Mouse (Mus musculus): ENCODE results near the gene Cds1.
A peak's percentile ranks its signal among the peaks of the same experiment; 100 is the strongest.

The Cds1 gene

DNA sequence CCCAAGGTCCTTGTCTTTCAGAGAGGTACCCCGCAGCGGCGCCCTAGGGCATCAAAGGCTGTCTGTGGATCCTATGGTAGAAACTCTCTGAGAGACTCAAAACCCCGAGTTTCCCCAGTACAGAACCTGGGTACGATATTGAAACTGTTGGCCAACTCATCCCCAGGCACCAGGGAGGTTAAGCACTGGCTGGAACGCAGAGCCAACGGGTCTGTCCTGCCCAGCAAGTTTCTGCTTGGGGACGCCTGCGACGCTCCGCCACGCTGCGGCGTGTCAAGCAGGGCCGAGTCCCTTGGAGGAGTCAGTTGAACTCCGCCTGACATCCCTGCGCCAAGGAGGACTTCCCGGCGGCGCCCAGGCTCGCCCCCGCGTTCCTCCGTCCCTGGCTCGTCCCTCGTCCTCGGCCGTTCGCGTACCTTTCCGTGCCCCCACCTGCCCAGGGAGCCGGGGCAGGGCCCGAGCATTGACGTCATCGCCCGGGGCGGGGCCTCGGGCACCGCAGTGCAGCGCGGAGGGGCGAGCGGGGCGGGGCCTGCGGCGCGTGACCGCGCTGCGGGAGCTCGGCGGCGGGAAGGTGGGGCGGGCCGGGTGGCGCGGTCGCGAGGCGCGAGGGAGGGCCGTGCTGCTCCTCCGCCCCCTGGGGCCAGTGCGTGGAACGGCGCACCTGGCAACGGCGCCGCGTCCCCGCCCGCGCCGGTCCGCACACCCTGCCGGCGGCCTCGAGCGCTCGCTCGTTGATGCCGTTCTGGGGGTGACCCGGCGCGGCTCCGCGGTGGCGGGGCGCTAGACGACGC, at the start of gene Cds1:
Gene Cds1, plus strand, starts transcription at position 577 of the 794 bp plus-strand sequence.
- peak; percentile 9 for DNase-seq (ENCODE audit: low read depth)

DNA sequence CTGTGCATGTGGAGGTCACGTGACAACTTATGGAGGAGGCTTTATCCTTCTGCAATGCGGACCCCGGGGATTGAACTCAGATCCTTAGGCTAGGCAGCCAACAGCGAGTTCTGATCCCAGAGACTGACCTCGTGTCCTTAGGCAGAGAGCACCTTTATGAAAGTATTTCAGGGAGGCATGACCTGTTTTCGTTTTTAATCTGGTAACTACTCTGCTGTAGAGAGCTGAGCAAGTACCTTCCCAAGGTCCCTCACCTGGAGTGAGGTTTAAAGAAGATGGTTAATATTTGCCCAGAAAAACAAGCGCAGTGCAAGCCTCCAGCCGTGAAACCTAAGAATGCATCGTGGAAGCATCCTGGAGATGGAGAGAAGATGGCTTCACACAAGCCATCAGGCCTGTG, 40.7 kb upstream of the Cds1 start:
- DNase-seq (ENCODE audit: low read depth), result no peak

DNA sequence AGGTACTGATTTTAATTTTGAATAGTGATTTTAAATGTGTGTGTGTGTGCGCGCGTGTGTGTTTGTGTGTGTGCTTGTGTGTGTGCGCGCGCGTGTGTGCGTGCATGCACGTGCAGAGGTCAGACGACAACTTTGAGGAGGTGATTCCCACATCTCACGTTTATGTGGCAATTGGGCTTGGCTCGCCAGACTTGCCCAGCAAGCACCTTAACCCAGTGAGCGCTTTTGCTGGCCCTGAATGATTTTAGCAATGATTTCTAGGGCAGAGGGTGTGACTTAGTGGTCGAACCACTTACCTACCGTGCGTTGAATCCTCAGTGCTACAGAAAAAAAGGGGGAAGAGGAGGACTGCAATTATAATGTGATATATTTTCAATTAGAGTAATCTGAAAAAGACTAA, 40.2 kb upstream of the Cds1 start:
- no peak for DNase-seq (ENCODE audit: low read depth)

DNA sequence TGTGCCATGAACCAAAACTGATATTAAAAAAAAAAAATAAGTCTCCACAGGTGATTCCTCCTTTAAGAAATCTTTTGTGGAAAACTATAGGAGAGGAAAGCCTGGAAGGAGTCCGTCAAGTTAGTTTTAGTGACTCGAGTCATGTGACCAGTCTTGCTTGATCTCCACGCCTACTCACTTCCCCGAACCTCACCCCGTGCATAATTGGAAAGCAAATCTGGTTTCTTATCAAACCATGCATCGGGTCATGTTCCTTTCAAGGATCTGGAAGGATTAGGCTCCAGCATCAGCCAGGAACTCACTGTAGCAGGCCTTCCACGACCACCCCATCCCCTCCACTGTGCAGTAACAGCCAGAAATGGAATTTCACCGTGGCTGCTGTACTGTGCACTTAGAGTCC, 39.2 kb upstream of the Cds1 start:
- DNase-seq (ENCODE audit: low read depth), result no peak

DNA sequence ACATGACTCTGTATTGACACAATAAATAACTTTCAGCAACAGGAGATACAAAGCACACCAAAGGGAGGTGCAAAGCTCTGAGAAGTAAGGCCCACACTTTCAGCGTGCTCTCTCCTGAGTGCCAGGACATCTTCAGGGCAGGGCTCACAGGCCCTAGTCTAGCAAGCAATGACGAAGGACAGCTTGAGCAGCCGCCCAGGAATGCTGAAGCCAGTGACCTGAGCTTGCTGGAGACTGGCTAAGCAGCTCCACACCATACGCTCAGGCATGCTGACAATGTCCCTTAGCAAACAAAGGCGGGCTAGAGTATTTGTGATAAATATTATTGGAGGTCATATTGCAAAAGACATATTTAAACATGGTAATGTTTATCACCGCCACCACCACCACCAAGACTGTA, 38.6 kb upstream of the Cds1 start:
- DNase-seq (ENCODE audit: low read depth), result no peak

DNA sequence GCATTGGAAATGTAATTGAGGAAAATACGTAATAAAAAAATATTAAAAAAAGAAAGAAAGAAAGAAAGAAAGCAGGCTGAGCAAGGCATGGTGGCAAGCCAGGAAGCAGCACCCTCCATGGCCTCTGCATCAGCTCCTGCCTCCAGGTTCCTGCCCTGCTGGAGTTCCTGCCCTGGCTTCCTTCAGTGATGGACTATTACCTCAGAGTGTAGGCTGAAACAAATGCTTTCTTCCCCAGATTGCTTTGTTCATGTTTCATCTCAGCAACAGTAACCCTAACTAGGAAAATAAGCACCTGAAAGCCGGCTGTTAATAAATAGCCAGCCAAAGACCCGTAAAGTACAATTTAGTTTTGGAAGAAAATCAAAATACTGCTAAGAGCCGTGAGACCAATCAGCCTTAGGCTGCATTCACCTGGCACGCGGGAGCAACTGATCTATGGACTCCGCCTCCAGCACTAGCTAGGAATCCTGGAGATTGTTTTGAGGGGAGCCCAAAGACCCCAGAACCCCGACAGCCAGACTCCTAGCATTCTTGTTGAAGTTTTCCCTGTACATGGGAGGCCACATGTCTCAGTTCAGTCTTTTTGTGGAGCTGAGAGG, 36.5 kb upstream of the Cds1 start:
- DNase-seq (ENCODE audit: low read depth), result no peak

DNA sequence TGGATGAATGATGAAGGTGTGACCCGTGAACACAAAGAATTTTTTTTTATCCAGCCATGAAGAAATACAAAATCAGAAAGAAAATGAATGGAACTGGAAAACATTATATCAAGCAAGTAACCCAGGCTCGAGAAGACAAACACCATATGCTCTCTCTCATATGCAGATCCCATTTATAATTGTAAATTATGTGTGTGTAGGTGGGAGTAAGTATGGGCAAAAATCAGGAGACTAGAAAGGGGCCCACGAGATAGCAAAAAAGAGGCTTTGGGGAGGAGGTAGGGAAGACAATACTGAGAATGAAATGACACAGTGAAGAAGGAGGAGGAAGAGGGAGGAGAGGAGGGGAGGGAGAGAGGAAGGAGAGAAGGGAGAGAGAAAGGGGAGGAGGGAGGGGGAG, 27.6 kb upstream of the Cds1 start:
- no peak for DNase-seq (ENCODE audit: low read depth)

DNA sequence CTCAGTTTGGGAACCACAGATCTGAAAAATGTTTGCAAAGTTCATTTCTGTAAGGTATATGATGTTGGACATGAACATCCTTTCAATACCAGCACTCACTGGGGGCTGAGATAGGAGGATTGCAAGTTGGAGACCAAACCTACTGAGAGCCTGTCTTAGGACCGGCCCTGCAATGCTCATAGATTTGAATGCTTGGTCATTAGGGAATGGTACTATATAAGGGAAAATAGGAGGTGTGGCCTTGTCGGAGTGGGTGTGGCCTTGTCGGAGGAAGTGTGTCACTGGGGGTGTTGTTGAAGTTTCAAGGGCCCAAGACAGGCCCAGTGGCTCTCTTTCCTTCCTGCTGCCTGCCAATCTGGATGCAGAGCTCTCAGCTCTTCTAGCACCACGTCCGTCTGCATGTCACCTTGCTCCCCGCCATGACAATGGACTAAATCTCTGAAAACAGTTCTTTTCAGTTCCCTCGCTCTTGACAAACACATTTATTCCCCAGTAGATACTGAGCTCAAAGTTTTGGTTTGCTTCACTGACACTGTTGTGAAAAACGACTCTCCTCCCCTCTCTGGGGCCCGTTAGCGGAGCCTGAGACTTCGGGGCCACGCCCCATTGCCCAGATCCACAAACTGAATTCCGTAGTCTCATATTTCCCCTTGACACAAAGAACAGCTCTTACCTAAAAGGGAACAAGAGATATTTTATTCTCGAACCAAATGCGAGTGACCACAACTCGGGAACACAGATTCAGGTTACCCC, 24.3 kb upstream of the Cds1 start:
- no peak for DNase-seq (ENCODE audit: low read depth)

DNA sequence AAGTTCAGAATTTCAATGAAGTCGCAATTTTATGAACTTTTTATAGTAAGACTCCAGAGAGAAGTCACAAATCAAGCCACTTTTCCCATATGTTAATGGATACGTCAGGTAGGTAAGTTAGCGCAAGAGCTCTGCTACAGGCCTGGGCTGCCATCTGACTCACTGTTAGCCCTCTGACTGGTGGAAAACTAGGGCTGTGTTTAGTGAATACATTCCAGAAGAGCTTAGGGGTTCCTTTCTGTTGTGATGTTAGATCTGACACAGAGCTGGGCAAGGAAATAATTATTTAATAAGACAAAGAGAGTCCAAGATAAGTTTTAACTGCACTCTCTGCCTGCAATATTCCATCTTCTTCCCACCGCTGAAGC, 23.7 kb upstream of the Cds1 start:
- DNase-seq (ENCODE audit: low read depth), result no peak

DNA sequence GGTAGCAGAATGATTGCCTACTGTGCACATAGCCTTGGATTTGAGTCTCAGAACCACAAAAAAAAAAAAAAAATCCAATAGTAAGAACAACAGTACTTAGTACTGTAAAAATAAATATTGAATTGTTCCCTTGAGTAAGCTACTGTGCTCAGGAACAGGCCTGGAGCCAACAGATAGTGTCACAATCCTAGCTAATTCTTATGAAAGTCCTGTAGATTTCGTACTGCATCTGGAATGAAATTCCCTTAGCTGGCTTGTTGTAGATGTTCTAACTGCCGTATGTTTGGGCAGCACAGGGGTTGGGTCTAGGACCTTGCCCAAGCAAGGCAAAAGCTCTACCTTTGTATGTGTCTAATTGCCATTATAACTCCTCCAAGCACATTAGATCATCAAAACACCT, 22.9 kb upstream of the Cds1 start:
- DNase-seq (ENCODE audit: low read depth), result no peak

DNA sequence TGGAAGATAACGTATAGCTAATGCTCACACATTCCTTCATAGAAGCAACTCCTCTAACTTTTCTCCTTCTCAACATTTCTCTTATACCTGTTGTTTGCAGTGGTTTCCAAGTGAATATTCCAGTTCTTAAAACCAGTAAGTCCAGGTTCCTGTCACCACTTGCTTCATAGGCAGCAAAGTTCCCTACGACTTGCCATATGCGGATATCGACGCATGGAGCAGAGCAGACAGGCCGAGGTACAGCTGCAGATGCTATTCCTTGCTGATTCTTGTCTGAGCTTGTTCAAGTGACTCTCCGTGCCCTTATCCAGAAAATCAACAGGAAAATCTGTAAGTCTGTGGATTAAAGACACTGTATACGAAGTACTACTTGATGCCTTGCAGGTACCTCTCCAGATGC, 22.5 kb upstream of the Cds1 start:
- no peak for DNase-seq (ENCODE audit: low read depth)

DNA sequence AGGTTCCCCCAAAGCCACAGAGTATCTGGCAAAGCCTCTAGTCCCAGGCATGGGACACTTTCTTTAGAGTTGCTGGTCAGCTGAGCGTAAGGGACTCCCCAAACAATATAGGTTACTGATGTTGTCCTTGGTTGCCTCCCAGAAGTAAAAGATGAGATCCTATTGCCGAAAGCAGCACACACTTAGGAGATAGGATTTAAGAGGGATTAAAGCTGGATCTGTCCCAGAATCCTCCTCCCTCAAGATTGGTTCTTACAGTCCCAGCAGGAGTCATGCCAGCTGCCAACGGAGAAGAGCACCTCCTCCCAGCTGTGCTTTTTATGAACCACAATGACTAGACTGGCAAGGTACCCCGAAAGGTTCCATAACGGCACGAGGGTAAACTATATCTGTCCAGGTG, 20.0 kb upstream of the Cds1 start:
- no peak for DNase-seq (ENCODE audit: low read depth)

DNA sequence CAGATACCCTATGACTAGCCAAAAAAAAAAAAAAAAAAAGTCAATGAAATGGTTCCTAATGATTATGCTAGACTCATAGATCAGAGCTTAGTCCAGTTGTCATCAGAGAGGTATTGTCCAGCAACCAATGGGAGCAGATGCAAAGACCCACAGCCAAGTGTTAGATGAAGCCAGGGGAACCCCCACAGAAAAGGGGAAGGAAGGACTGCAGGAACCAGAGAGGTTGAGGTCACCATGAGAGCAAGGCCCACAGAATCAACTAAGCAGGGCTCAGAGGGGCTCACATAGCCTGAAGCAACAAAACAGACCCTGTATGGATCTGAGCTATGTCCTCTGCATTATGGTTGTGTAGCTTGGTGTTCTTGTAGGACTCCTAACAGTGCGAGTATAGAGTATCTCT, 11.2 kb upstream of the Cds1 start:
- no peak for DNase-seq (ENCODE audit: low read depth)

DNA sequence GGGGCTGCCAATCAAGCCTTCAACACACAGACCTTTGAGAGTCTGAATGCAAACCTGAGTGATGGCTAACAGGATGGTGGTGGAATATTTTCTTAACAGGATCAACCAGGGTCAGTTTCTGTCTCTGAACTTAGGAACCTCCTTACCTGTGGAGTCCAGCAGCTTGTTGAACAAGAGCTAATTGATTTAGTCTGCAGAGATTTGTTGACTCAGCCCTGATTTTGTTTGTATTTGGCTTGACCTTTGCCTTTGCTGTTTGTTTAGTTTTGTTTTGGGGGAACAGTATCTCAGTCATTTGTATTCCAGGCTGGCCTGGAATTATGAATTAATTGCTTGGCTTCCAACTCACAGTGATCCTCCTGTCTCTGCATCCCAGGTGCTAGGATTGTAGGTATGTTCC, 7.3 kb upstream of the Cds1 start:
- no peak for DNase-seq (ENCODE audit: low read depth)

DNA sequence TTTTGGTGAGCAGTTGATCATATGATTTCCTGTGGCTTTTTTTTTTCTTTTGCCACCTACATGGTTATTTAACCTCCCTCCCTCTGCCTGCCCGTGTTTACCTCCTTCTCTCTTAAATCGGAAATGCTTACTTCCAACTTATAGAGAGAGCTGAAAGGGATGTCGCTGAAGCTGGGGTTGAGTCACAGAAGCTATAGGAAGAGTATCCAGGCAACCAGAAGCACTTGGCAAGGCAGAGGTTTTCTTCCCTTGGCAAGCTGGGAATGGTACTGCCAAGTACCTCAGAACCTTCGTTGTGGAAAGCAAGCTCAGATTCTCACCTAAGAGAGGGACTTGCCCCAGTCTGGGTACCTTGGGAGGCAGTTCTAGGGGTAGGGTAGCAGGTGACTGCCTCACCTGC, 3.2 kb upstream of the Cds1 start:
- DNase-seq (ENCODE audit: low read depth), result no peak

DNA sequence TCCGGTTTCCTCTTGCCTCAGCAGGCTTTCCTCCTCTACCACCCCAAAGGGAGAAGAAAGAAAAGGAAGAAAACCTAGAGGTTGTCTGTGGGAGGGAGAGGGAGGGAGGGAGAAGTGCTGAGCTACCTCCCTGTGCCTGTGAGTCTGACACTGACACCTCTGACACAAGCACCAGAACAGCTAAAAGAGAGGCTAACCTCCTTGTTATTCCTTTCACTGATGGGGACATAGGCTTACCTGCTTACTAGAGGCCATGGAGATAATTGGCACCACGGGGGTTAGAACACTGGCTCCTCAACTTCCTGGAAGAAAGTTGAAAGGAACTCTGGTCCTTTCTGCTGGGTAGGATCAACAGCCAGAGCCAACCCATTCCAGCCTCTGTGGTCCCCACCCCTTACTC, 1.4 kb upstream of the Cds1 start:
- no peak for DNase-seq (ENCODE audit: low read depth)

DNA sequence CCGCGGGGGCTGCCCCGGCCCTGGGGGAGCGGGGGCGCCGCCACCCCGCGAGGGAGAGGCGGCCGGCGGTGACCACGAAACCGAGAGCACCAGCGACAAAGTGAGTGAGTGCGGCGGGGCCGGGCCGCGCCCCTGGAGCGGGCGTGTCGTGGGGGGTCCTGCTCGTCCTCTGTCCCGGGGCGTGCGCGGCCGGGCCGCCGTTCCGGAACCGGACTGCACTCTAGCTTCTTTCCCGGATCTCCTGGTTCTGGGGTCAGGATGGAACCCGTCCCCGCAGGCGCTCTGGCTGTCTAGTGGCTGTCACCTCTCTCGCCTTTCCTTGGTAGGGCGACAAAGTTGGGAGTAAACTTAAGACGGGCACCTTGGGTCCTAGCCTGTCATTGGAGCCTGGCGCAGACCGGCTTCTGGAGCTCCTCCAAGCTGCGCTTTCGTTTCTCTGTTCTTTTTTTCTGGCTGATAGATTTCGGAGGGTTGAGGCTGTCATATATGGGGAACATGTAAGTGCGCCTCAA, 516 bp downstream of the Cds1 start:
- no peak for DNase-seq (ENCODE audit: low read depth)

DNA sequence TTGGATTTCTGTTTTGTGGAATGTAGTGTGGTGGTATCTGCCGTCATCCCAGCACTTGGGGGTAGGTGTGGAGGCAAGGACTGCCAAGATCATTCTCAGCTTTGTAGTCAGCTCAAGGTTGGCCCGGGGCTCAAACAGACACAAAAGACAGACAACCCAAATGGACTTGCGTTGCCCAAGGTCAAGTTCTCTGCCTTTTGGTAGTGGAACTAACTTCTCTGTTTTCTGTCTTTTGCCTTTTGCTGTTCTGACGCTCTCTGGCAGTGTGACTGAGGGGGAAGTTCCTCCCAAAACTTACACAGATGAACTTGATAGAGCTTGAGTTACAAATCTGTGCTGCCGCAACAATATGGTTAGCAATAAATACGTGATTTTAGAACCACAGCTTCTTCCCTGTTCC, 1.3 kb downstream of the Cds1 start:
- DNase-seq (ENCODE audit: low read depth), result no peak

DNA sequence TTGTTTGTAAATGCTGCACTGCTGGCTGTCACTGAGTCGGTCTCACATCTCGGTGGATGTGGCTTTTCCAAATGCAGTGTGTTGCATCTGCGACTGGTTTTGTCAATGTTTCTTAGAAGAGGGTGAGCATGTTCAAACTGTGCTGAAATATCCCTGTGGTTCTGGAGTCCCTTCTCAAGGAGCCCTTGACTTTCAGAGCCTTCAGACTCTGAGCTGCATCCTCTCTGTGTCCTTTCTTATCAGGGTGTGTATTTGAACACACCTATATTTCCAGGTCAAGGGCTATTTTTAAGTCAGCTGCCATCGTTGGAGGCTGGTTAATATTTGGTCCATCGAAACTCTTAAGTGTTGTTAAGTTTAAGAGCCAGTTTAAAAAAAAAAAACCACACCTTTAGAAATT, 2.2 kb downstream of the Cds1 start:
- DNase-seq (ENCODE audit: low read depth), result no peak

DNA sequence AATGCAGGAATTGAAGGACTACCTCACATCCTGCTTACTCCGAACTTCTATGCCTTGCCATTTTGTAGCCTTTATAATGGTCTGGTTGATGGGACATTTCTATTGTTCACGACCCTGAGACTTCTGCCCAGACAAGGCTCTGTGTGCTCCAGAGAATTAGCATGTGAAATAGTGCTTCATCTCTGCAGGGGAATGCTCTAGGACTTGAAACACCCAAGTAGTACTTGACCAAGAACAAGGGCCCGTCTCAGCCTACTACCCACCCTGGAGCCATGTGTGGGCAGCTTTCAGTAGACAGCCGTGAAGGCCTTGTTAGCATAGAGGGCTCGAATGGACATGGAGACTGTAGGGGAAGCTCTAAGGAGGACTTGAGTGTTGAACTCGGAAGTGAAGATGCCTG, 2.6 kb downstream of the Cds1 start:
- DNase-seq (ENCODE audit: low read depth), result no peak

DNA sequence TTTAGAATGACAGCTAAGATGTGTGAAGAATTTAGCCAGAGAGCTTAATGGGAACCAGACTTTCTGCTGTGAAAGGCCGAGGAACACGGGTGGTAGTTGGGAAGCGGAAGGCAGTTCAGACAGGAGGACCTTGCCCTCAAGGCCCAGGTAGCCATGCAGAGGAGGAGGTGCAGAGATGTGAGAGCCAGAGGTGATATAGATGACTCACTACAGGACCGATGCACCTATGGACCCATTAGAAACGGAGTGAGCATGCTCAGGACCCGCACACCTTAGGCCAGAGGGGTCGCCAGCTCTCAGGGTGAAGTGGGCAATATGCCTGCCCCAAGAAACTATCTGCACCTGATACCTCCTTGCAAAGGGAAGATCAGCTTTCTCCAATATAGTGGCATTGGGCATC, 3.6 kb downstream of the Cds1 start:
- DNase-seq (ENCODE audit: low read depth), result no peak

DNA sequence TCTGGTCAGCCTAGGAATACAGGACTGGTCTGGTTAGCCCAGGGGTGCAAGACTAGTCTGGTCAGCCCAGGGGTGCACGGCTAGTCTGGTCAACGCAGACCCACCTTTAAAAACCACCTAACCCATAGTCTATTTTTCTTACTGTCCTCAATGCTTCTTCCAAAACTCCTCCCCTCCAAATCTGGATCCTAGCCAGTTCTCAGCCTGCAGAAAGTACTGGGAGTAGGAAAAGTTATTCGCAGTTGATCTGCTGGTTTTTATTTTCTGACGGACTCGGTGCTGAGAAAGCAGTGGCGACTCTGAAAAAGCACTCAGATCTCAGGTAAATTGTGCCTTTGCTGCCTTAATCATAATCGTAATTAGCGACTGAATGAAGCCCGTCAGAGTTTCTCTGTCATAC, 7.7 kb downstream of the Cds1 start:
- DNase-seq (ENCODE audit: low read depth), result no peak

DNA sequence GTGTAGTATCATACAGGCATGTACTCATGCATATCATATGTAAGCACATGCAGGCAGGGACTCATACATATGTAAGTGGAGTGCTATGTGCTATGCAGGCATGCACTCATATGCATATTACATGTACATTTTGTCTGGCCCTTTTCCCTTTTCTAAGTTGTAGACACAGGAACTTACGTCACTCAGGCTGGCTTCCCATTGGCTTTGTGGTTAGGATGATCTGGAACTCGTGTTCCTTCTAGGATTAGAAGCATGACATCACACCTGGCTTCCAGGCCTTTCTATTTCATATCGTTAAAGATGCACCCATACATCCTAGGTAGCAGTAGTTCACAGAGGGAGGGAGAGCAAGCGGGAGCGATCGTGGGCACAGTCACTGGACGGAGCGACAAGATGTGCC, 10.3 kb downstream of the Cds1 start:
- DNase-seq (ENCODE audit: low read depth), result no peak

All from c-Kit-positive CD71-positive TER-119-negative erythroid progenitor cells, embryonic 14.5 days (primary cell).